Mouse (Mus musculus): ENCODE results near the gene Diexf. TPM values are rescaled to one million over a fixed set of nuclear protein-coding genes. Genes with fewer than 3 reads are reported as not detected.

Diexf gene
- polyA plus RNA-seq, 1 experiment from 2014 or later: 1.9 TPM

DNA sequence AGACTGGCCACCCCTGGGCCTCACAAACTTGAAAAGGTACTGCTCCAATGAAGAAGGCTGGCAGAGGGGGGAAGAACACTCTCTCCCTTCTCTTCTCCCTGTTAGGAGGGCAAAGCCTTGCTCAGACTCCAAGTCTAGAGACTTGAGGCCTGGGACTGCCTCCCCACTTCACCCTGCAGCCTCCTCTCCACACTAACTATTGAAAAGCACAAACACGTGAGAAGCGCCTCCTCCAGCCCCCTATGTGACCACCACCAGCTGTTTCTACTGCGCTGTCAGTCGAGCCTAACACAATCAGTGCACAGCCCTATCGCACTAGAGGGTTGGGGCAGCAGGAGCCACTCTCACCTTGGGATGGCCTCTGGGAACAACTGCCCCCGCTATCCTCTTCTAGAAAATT, 6.8 kb downstream of the Diexf start:
- ATAC-seq (no peak), DNase-seq (no peak)
- Histone ChIP-seq H3K9me3 (ENCODE audit: low read length) (no peaks in the 10 kb centered on the region), H3K4me3 (ENCODE audit: low read depth, low read length) (no peak overlapping the region), H3K27me3 (ENCODE audit: insufficient read depth, low read length) (no peaks in the 10 kb centered on the region), H3K36me3 (replicated peaks; ENCODE audit: insufficient read depth, low read length) (peaks cover 63% of the 10 kb centered on the region), H3K4me1 (ENCODE audit: insufficient read depth) (no peaks in the 10 kb centered on the region), H3K4me2 (ENCODE audit: low read depth, low read length) (no peak overlapping the region), H3K27ac (ENCODE audit: low read depth) (no peak overlapping the region), H3K9ac (replicated peaks) (no peak overlapping the region)
- WGBS (ENCODE audit: insufficient replicate concordance): 89% methylated on average over 6 of the region's 6 CpGs
- TF ChIP-seq EP300 (IDR thresholded peaks at IDR 0.05; ENCODE audit: low read depth): no peak
- TF ChIP-seq CTCF (IDR thresholded peaks at IDR 0.05; ENCODE audit: low read depth): no peak

DNA sequence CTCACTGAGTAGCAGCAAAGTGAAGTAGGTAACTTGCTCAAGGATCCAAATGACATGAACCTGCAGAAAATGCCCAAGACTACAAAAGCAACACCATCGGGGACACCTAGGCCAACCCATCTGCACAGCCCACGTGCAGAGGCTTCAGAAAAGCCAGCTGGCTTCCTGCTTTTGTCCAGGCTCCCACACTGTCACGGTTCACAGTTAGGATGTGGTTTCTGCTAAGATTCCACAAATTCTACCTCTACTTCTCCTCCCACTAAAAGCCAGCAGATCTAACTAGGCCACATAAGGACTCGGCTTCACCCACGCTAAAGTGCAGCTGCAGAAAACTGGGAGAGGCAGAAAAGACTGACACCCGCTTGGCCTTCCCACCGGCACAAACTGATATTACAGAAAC, 7.3 kb downstream of the Diexf start:
- H3K4me3 ChIP-seq (ENCODE audit: low read depth, low read length): no peak overlapping the region
- TF ChIP-seq EP300 (IDR thresholded peaks at IDR 0.05; ENCODE audit: low read depth) (no peak), CTCF (IDR thresholded peaks at IDR 0.05; ENCODE audit: low read depth) (no peak)
- DNase-seq: no peak
- no peak overlapping the region for H3K4me2 ChIP-seq (ENCODE audit: low read depth, low read length)
- no peaks in the 10 kb centered on the region for H3K4me1 ChIP-seq (ENCODE audit: insufficient read depth)
- no peak overlapping the region for H3K27ac ChIP-seq (ENCODE audit: low read depth)
- no peaks in the 10 kb centered on the region for H3K27me3 ChIP-seq (ENCODE audit: insufficient read depth, low read length)
- no peak for ATAC-seq
- H3K36me3 ChIP-seq (replicated peaks; ENCODE audit: insufficient read depth, low read length): peaks cover 63% of the 10 kb centered on the region
- 77% methylated on average over 7 of the region's 7 CpGs for whole genome bisulfite sequencing (ENCODE audit: insufficient replicate concordance)
- H3K9me3 ChIP-seq (ENCODE audit: low read length): no peaks in the 10 kb centered on the region
- H3K9ac ChIP-seq (replicated peaks): no peak overlapping the region

DNA sequence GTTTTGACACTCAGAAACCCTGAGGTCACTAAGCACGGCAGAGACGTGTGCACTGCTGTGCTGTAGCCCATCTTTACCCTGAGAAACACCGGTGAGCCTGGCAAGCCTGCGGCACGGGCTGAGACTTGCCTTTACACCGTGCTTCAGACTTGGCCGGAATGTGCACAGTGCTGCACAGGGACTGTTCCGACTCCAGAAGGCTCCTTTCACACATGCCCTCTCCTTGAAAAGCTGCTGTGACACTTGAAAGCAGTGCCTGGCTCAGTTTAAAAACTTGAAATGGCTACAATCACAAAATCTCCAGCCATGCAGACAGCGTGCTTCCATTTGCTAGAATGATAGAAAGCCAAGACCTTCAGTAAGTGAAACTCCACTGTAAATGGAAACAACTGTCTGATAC, 18.0 kb downstream of the Diexf start:
- DNase-seq (no peak), ATAC-seq (no peak)
- no peaks in the 10 kb centered on the region for H3K4me1 ChIP-seq (ENCODE audit: insufficient read depth)
- no peak overlapping the region for H3K4me2 ChIP-seq (ENCODE audit: low read depth, low read length)
- TF ChIP-seq EP300 (IDR thresholded peaks at IDR 0.05; ENCODE audit: low read depth) (no peak), CTCF (IDR thresholded peaks at IDR 0.05; ENCODE audit: low read depth) (no peak)
- no peak overlapping the region for H3K9ac ChIP-seq (replicated peaks)
- H3K27ac ChIP-seq (ENCODE audit: low read depth): no peak overlapping the region
- 89% methylated on average over 9 of the region's 9 CpGs for WGBS (ENCODE audit: insufficient replicate concordance)
- no peaks in the 10 kb centered on the region for H3K9me3 ChIP-seq (ENCODE audit: low read length)
- H3K4me3 ChIP-seq (ENCODE audit: low read depth, low read length): no peak overlapping the region
- no peaks in the 10 kb centered on the region for H3K27me3 ChIP-seq (ENCODE audit: insufficient read depth, low read length)
- peaks cover 71% of the 10 kb centered on the region for H3K36me3 ChIP-seq (replicated peaks; ENCODE audit: insufficient read depth, low read length)

DNA sequence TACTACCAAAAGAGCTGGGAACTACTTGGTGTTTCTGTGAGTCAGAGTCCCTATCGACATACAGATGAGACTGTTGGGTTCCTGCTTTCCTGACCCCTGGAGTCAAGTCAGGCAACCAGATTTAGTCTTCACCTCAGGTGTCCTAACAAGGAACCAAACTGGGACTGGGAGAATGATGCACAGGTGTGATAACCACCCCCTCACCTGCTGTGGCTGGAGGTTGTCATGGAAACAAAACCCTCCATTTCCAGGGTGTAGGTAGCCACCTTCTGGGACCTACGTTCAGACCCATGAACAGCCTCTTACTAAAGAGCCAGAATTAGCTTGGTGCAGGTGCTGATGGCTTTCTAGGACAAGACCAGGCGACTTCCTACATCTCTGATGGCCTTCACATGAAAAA, 27.1 kb downstream of the Diexf start:
- no peak overlapping the region for H3K27ac ChIP-seq (ENCODE audit: low read depth)
- ATAC-seq: no peak
- H3K36me3 ChIP-seq (replicated peaks; ENCODE audit: insufficient read depth, low read length): peaks cover 21% of the 10 kb centered on the region
- no peak overlapping the region for H3K4me3 ChIP-seq (ENCODE audit: low read depth, low read length)
- no peaks in the 10 kb centered on the region for H3K27me3 ChIP-seq (ENCODE audit: insufficient read depth, low read length)
- H3K9me3 ChIP-seq (ENCODE audit: low read length): no peaks in the 10 kb centered on the region
- H3K9ac ChIP-seq (replicated peaks): no peak overlapping the region
- no peak overlapping the region for H3K4me2 ChIP-seq (ENCODE audit: low read depth, low read length)
- H3K4me1 ChIP-seq (ENCODE audit: insufficient read depth): no peaks in the 10 kb centered on the region
- WGBS (ENCODE audit: insufficient replicate concordance): 61% methylated on average over 3 of the region's 3 CpGs
- TF ChIP-seq EP300 (IDR thresholded peaks at IDR 0.05; ENCODE audit: low read depth) (no peak), CTCF (IDR thresholded peaks at IDR 0.05; ENCODE audit: low read depth) (no peak)
- no peak for DNase-seq

DNA sequence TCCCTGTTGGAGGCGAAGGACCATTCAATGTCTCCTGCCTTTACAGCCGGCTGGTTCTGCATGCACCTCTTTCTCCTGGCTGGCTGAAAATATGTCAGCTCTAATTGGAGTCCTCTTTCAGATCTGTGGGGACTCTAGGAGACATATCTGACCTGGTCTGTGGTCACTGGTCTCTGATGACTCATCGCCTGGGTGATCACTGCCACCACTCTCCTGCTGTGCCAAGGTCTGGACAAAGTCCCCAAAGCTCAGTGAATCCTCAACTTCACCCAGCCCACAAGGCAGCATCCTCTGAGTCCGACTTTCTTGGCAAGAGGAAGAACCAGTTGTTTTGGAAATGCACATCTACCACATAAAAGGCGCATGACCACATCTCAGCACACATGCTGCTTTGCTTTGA, 27.5 kb downstream of the Diexf start:
- no peaks in the 10 kb centered on the region for H3K27me3 ChIP-seq (ENCODE audit: insufficient read depth, low read length)
- no peak overlapping the region for H3K27ac ChIP-seq (ENCODE audit: low read depth)
- H3K36me3 ChIP-seq (replicated peaks; ENCODE audit: insufficient read depth, low read length): peaks cover 18% of the 10 kb centered on the region
- no peaks in the 10 kb centered on the region for H3K9me3 ChIP-seq (ENCODE audit: low read length)
- WGBS (ENCODE audit: insufficient replicate concordance): 83% methylated on average over 5 of the region's 5 CpGs
- DNase-seq (no peak), ATAC-seq (no peak)
- TF ChIP-seq CTCF (IDR thresholded peaks at IDR 0.05; ENCODE audit: low read depth) (no peak), EP300 (IDR thresholded peaks at IDR 0.05; ENCODE audit: low read depth) (no peak)
- H3K9ac ChIP-seq (replicated peaks): no peak overlapping the region
- no peaks in the 10 kb centered on the region for H3K4me1 ChIP-seq (ENCODE audit: insufficient read depth)
- no peak overlapping the region for H3K4me3 ChIP-seq (ENCODE audit: low read depth, low read length)
- no peak overlapping the region for H3K4me2 ChIP-seq (ENCODE audit: low read depth, low read length)

DNA sequence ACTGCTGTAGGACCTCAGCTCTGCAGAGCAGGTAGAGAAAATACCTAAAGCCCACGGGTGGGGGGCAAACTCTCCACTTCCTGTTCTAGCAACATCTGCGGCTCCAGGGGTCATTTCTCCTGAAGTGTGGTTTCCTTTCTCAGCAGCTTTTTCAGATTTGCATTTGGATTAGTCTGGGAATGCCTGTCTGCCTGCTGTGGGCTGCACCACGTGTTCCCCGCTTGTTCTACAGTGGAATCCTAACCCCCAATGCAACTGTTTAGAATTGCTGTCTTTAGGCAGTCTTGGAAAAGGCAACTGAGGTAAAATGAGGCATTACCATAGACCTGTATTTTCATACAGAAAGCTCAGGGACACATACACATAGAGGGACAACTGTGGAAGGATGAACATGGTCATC, 28.0 kb downstream of the Diexf start:
- Histone ChIP-seq H3K36me3 (replicated peaks; ENCODE audit: insufficient read depth, low read length) (peaks cover 13% of the 10 kb centered on the region), H3K27me3 (ENCODE audit: insufficient read depth, low read length) (no peaks in the 10 kb centered on the region), H3K27ac (ENCODE audit: low read depth) (no peak overlapping the region), H3K9me3 (ENCODE audit: low read length) (no peaks in the 10 kb centered on the region), H3K9ac (replicated peaks) (no peak overlapping the region), H3K4me2 (ENCODE audit: low read depth, low read length) (no peak overlapping the region), H3K4me1 (ENCODE audit: insufficient read depth) (no peaks in the 10 kb centered on the region), H3K4me3 (ENCODE audit: low read depth, low read length) (no peak overlapping the region)
- DNase-seq (no peak), ATAC-seq (no peak)
- TF ChIP-seq EP300 (IDR thresholded peaks at IDR 0.05; ENCODE audit: low read depth) (no peak), CTCF (IDR thresholded peaks at IDR 0.05; ENCODE audit: low read depth) (no peak)
- WGBS (ENCODE audit: insufficient replicate concordance): 30% methylated on average over 4 of the region's 4 CpGs

DNA sequence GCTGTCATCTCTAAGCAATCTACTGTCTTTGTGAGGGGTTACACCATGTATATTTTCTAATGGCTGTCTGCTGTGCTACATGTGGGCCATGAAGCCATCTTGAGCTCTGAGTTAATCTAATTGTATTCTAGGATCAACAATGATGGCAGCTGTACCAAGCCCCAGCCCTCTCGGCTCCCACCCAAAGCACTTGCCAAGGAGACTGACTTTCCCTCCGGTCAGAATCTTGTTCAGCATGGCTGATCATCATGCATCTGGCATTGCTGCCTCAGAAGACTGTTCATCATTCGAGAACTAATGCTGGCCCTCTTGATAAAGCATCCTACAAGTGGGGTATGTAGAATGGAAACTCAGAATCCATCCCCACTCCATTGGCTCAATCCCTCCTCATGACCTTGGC, 31.1 kb downstream of the Diexf start:
- Histone ChIP-seq H3K27me3 (ENCODE audit: insufficient read depth, low read length) (no peaks in the 10 kb centered on the region), H3K27ac (ENCODE audit: low read depth) (no peak overlapping the region), H3K36me3 (replicated peaks; ENCODE audit: insufficient read depth, low read length) (no peaks in the 10 kb centered on the region), H3K4me2 (ENCODE audit: low read depth, low read length) (no peak overlapping the region), H3K4me3 (ENCODE audit: low read depth, low read length) (no peak overlapping the region), H3K4me1 (ENCODE audit: insufficient read depth) (no peaks in the 10 kb centered on the region), H3K9ac (replicated peaks) (no peak overlapping the region), H3K9me3 (ENCODE audit: low read length) (no peaks in the 10 kb centered on the region)
- 77% methylated on average over 3 of the region's 3 CpGs for WGBS (ENCODE audit: insufficient replicate concordance)
- TF ChIP-seq EP300 (IDR thresholded peaks at IDR 0.05; ENCODE audit: low read depth): no peak
- TF ChIP-seq CTCF (IDR thresholded peaks at IDR 0.05; ENCODE audit: low read depth): no peak
- no peak for DNase-seq
- no peak for ATAC-seq

Data from liver, postnatal 0 days (tissue).